Mouse (Mus musculus) fat pad, adult 2 months (tissue): ENCODE data around the gene Ace.

Experiments
- DNase-seq: peaks from one replicate; pipeline ENCODE4 v3.0.0-alpha.2; 2011; ENCODE audit warnings: low read depth, low spot score; ENCODE audit errors: extremely low read depth

Gene Ace

DNA sequence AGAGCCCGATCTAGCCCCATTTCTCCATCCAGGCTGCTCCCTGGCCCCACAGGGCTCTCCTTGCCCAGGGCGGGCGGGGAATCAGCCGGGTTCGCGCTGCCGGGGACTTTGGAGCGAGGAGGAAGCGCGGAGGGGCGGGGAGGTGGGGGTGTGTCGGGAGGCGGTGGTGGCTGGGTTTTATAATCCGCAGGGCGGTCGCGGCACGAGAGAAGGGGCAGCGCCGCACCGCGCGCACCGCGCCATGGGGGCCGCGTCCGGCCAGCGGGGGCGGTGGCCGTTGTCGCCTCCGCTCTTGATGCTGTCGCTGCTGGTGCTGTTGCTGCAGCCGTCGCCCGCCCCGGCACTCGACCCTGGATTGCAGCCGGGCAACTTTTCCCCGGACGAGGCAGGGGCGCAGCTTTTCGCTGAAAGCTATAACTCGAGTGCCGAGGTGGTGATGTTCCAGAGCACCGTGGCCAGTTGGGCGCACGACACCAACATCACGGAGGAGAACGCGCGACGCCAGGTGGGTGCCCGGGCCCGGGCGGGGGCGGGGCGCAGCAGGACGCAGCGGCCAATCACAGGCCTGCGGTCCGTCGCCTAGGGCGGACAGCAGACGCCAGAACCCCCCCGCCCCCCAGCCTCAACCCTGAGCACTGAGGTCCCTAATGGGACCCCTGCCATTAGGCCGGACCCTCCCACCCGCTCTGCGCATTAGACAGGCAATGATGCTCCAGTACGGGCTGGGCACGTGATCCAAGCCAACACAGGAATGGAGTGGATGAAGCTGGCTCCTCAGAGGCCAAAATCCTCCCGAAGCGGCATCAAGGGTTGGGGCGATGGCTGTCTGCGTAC, at the start of gene Ace:
Ace (plus strand) TSS at position 205 of the 834 bp plus-strand sequence.
- no peak for DNase-seq

DNA sequence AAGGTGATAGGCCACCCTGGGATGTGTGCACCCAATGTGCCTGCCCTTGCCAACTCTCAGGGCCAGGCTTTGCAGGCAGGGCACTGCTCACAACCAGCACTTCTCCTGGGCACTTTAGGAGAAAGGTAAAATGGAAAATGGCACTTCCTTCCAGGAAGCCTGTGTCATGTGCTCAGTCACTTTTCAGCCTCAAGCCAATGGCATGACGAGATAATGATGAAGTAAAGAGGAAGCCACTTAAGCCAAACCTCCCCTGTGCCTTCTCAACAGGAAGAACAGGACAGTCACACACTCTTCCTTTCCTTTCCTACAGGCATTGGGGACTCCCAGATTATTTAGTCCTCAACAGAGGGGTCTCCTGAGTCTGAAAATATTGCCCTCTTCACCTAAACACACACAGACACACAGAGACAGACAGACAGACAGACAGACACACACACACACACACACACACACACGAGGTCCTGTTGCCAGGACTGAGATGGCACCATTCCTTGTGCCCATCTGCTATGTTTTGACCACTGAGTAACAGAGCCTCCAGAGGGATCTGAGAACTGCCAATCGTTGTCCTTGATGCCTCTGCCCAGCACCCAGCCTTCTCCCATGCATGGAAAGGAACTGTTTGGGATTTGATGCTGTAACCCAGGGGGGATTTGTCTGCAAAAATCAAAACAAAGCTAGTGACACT, 47.5 kb upstream of the Ace start:
- DNase-seq, result no peak

DNA sequence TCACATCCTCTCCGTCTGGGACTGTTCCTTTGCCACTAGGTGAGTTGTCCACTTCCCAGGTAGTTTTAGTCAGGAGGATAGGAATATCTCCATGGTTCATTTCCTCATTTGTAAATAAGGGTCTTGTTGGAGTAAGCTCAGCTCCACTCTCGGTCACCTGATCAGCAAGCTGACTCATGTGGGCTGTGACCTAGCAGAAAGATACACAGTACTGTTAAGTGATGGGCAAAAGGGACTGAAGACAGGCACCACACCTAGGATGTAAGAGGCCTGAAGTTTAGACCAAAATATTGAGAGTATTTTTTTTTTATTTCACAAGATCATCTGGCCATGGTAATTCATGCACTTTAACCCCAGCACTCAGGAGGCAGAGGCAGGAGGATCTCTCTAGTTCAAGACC, 46.9 kb upstream of the Ace start:
- no peak for DNase-seq

DNA sequence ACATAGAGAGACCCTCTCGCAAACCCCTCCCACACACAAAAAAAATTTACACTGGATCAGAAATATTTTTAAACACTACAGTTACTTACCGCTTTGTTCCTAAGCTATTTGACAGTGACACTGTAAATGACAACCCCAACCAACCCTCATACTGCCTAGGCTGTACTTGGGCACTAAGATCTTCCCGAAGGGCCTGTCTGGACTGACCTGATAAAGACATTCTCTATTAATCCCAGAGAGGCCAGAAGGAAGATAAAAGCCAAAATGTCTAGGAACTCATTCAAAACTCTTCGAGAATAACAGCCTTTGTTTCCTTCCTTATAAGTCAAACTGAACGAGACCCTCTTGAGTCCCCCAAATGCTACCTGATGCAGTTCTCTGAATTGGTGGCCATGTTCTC, 46.5 kb upstream of the Ace start:
- DNase-seq, result no peak

DNA sequence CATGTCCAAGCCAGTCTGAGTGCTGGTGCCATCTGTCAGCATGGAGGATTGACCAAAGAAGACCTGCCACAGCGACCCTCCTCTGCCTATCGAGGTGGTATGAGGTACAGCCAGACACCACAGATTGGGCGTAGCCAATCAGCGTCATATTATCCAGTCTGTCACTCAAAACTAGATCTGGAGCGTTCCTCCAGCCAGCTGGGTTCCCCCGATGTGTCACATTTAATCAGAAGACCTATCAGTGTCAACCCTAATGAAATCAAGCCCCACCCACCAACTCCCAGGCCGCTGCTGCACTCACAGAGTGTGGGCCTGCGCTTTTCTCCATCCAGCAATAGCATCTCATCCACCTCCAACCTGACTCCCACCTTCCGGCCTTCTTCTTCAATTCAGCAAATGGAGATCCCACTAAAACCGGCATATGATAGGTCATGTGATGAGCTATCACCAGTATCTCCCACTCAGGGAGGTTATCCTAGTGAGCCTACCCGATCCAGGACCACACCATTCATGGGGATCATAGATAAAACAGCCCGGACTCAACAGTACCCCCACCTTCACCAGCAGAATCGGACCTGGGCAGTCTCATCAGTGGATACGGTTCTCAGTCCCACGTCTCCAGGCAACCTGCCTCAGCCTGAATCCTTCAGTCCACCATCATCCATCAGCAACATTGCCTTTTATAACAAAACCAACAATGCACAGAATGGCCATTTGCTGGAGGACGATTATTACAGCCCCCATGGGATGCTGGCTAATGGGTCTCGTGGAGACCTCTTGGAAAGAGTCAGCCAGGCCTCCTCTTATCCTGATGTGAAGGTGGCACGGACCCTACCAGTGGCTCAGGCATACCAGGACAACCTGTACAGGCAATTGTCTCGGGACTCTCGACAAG, 44.7 kb upstream of the Ace start:
- DNase-seq, result no peak

DNA sequence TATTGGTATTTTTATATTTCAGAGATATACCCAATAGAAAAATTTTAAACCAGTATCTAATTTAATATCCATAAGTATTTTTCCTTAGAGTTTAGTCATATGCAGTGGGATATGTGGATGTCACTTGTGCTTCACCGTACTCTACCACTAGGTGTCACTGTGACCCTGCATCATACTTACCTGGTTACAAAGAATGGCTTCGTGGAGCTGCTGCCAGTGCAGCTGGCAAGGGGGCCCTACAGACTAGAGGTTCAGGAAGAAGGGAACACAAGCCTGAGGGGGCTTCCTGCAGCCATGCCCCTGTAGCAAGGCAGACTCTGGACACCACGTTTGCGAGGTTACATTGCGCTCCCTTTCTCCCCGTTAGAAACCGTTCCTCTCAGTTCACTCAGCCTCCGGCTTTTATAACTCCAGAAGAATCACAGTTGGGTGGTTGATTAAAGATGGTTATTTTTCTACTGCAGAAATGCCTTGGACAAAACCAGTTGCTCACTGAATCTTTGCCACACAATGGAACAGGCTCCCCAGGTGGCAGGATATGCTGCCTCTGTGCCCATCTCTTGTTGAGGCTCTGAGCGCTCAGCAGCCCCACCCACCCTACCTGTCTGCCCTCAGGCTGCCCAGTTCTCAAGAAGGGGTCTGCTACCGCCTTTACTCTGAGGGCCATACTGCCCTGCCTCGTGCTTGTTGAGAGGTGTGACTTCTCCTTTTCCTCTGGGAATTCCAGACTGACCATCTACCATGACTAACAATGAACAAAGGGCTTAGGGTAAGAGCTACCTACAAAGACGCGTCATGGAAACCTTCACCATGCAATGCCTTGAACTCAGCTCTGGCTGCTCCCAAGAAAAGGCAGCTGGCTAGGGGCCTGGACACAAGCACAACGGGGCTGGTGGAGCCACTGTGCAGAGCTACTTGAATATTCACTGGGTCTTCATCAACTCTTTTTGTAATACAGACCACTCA, 40.4 kb upstream of the Ace start:
- no peak for DNase-seq

DNA sequence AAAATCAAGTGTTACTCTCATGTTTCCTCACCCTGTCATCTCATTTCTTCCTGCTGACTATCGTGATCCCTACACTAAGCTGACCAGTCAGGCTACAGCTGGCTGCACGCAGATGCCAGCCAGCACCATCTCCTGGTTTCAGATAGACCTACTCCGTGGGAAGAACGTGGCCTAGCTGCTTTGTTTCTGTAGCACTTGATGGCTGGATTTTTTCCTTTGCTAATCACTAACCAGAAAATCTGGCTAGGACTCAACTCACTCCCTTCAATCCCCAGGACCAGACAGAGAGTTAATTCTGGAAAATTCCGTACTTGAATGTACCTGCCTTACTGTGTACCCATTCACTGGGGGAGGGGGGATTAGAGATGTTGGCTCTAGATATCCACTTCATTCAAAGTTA, 39.6 kb upstream of the Ace start:
- DNase-seq, result no peak

DNA sequence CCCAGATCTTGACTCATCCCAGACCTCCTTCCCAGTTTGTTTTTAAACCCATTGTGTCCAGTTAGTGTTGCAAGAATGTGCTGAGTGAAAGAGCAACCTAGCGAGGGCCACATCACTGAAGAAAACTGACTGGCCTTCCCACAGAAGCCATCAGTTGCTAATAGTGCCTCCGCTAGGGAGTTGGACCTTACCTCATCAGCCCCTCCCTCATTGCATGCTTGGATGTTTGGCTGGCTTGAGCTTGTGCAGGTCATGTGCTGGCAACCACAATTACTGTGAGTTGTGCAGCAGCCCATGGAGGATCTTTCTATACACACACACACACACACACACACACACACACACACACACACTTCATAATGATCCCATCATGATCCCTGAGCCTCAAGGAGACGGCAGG, 36.4 kb upstream of the Ace start:
- DNase-seq, result no peak

DNA sequence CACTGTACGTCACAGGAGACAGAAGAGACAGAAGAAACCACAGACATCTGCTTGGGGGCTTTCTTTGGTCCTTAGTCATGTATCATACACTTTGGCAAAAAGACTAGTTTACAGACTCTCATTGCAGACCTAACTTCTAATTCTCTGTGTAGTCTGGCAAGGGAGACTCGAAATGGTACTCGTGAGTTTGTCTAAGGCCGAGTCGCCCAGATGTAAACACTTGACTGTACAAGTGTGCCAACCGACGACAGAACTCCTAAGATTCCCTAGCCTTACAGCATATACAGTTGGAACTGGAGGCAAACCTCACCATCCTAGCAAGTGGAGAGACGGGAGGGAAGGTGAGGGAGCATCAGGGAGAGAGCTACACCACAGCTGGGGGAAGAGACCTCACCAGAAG, 34.0 kb upstream of the Ace start:
- DNase-seq, result no peak

DNA sequence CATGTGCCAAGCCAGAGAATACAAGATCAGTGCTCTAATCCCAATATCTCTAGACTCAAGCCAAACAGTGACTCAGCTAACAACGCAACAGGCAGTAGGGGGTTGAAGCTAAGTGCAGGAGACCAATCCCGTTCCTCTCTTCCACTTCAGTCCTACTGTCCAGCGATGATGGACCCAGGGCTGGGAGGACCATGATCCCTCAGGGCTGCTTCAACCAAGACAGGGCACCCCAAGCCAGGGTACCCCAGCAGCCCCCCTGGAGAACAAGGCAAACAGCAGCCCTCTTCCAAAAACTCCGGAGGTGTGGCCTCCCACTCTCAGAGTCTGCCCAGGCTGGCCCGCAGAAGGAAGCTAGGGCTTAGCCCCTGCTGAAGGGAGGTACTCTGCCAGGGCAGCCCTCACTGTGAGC, 33.4 kb upstream of the Ace start:
- no peak for DNase-seq

DNA sequence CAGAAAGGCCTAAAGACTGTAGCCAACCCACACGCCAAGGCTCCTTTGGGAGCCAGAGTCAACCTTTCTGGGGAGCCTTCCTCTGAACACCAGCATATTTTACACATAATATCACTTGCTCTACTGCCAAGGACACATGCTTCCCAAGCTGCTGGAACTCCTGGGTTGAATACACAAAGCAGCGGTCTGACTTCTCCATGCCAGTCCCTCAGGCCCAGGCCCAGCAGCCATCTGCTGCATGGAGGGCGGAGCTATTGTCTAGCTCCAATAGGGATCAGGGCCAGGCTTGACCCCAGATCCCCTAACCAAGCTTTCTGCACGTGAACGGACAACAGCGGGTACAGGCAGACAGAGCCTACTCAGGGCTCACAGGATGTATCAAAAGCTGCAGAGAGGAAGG, 32.9 kb upstream of the Ace start:
- DNase-seq, result peak; percentile 76

DNA sequence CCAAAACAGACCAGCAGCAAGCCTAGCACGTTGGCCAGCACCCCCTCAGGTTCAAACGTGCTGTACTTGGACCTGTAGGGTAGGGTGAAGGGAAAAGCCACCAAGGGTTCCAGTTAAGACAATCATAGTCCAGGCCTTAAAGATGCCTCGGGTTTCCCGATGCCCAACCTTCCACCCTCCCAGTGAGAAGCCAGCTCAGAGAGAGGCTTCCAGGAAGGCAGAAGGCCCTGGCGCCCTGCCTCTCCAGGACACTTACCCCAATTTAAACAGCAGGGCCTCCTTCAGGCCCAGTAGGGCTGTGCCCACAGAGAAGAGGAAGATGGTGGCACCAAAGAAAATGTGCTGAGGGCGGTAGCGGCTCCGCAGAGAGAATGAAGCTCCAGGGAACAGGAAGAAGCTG, 32.2 kb upstream of the Ace start:
- no peak for DNase-seq

DNA sequence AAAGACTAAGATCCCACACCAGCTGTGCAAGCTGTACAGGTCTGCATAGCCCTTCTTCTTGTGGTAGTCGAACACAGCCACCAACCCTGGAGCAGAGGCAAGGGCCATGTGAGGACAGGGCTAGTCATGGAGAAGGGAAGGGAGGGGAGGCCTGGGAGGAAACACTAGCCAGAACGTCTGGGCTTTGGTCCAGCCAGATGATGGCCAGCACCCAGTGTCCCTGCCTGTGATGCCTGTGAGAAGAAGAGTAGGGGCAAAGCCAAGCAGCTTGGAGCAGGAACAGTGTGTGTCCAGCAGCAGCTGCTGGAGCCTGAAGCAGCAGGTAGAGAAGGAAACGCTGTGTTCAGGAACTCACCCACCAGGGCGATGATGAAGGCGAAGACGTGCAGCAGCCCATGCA, 31.5 kb upstream of the Ace start:
- DNase-seq, result no peak

DNA sequence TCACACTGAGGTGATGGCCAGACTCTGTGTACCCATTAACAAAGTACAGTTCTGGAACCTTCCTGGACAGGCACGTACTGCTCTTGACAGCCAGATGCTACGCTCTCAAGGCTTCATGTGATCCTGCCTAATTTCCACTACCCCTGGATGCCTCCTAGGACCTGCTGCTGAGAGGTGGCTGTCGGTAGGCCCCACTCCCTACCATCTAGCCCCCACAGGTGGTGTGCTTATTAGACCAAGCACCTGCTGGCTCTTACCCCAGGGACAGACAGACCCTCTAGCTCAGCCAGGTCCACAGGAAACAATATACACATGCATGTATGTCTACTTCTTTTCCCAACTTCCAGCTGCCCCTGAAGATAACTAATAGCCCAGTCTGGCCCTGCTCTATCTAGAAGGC, 30.8 kb upstream of the Ace start:
- no peak for DNase-seq

DNA sequence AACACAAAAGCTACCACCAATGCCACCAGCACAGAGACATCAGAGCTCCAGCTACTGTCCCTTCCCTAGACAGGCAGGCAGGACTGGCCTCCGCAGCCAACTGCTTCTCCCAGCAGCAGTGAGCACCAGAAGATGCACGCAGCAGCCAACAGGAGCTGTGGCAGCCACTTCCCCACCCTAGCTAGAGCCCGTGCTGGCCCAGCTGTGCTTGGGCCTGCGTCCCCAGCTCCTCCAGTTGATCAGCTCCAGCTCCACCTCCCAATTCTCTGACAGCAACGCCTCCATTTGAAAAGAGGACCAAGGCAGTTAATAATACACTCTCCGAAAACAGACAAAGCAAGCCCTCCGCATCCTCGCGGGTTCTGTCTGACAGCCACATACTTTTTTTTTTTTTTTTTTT, 29.0 kb upstream of the Ace start:
- no peak for DNase-seq

DNA sequence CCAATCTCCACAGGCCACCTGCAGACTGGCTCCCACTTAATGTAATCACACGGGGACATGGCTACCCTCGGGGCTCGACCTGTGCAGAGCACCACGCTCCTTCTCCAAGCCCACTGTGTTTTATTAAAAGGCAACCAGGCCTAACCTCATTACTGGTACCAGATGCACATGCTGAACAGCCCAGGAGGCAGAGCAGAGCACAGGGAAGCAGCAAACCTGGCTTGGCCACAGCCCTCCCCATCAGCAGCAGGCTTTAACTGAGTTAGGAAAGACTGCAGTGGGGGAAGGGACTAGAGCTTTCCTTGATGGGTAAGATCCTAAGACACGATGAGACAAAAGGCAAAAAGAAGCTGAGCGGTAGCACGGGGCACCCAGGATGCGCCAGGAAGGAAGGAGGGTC, 25.8 kb upstream of the Ace start:
- DNase-seq, result no peak

DNA sequence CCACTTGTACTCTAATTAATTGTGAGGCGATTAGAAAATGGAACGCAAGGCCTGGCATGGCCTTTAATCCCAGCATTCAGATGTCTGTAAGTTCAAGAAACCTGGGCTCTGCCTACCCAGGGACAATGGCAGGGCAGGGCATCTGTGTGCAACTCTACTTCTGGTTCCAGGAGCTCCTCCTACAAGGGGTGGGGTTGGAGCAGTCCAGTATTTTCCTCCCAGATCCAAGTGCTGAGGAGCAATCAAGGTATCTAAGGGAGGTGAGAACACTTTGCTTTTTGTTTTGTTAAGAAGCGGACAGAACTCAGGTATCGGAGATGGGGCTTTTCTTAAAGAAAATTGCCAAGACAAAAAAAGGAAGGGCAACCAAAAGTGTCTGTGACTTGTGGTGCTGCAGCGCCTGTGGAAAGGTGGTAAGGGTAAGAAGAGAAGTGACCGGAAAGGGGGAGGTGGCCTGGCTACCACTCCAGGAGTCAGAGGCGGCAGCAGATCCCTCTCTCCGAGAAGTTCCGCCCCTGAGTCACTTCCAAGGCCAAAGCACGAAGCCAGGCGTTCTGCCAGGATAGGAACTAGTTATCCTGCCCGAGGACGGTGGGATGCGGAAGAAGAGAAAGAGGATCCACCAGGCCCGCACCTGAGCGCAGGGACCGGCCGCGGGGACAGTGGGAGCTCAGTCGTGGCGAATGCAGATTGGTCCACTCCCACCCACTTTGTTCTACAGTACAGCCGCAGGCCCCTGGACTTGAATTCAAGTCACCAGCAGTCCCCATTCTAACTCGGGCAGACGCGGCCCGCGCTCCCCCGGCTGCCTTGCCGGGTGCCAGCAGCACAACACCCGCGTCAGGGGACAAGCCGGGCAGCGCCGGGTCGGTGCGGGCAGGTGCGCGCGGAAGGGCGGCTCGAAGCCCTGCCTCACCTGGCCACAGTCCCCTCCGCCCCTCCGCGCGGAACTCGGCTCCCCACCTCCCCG, 24.3 kb upstream of the Ace start:
- DNase-seq, result no peak

DNA sequence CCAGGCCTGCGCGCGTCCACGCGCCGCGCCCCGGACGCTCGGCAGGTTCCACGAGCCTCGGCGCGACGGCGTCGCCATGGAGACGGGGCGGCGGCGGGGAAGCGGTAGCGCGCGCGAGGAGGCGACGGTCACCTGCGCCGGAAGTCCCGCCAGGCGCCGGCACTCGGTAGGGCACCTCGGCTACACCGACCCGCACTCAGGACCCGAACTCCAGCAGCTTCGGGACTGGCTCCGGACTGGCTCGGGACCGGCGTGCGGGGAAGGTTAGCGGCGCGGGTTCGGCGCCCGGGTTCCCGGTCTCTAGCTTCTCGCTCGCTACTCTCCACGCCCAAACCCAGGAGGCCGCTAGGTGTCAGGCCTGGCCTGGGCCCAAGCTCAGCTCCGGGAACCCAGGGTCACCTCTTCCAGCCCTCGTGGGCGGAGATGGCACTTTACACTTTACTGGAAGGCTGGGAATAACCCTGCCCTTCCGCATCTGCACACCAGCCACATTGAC, 23.6 kb upstream of the Ace start:
- no peak for DNase-seq
